Mouse (Mus musculus) urinary bladder, postnatal 14 days (tissue): ENCODE measurements around the gene Hist1h3d.
"Not testable (repeated sequence)": the region's sequence is repeated elsewhere in the genome, so short reads cannot be mapped to it uniquely, and the experiment has no call there.

Experiments
- DNase-seq: peaks from one replicate; pipeline ENCODE4 v3.0.0; 2021; ENCODE audit warnings: low spot score

Hist1h3d gene

DNA sequence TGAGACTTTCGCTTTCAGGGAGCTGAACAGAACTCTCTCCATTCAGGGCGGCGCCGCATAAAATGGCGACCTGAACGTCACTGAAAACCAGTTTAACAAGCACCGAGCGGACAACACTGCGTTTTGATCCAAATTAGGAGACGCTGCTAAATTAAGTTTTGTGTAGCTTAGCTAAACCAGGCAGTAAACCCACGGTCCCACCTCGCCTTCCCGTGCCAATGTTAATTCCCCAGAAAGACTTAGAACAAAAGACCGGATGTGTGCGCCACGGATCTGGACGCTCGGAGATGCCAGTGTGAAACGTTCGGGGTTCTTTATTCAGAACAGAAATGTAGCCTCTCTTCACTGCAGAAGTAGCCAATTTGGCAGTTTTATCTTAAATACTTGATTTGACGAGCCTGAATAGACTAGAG lies 9.5 kb downstream of the Hist1h3d start:
- peak; percentile 82 for DNase-seq

DNA sequence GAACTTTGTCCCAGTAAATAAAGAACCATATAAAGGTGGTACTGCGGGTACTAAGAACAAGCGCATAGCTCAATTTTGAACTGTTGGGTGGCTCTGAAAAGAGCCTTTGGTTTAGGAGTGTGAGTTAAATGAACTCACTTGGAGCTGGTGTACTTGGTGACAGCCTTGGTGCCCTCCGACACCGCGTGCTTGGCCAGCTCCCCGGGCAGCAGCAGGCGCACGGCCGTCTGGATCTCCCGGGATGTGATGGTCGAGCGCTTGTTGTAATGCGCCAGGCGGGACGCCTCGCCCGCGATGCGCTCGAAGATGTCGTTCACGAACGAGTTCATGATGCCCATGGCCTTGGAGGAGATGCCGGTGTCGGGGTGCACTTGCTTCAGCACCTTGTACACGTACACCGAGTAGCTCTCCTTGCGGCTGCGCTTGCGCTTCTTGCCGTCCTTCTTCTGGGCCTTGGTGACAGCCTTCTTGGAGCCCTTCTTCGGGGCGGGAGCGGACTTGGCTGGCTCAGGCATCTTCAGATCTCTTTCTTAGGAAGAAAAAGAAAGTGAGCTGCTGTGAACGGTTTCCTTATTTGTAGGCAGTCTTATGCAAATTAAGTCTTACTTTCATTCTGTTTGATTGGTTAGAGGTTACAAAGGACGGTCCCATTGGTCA lies 10.0 kb downstream of the Hist1h3d start:
- peak; percentile 69 for DNase-seq

- no peak for DNase-seq
Observed at GRCm38 (mm10) chr13:23586099-23586939, 10.8 kb downstream of the Hist1h3d start.

DNA sequence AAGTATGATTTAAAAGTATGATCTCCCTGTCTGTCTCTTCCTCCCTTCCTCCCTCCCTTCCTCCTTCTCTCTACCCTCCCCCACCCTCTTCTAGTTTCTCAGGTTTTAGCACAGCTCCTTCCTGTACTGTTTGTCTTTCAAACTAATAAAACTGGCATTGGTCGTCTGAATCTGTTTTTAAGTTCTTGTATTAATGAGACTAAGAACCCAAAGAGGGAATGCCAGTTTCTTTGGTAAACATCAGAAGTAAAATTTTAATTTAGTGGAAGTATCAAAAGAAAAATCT lies 11.3 kb downstream of the Hist1h3d start:
- DNase-seq: no peak

DNA sequence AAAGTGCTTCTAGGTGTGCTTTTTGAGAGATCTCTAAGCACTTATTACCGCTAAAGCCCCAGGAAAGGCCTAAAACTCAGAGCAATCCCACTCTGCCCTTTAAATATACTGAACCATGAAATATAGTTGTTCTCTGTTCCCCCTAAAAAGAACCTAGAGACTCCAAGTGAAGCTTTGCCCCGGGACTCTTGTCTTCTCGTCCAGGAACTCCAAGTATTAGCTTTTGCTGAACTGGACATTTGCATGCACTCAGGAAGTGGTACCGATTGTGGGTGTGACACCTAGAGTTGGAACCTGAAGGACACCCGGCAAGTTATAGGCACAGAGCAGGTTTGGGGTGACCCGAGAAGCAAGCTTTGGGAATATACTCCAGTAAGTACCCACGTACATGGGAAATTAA lies 15.6 kb downstream of the Hist1h3d start:
- DNase-seq: no peak

DNA sequence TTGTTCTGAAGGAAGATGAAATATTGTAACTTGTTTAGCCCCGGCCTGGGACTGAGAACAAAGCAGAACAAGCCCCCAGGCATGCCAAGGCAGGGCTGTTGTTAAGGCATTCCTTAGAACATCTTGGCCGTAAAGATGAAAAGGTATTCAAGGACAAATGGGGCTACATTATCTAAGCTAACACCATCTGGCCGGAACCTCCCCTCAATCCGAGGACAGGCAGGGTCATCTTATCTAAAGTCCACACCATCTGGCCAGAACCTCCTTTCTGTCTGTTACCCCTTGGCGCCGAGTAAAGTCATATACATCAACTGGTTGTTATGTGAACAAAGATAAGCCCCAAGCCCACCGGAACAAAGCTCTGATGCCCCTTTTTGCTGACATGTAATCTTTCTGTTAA lies 16.3 kb downstream of the Hist1h3d start:
- not testable (repeated sequence) for DNase-seq

DNA sequence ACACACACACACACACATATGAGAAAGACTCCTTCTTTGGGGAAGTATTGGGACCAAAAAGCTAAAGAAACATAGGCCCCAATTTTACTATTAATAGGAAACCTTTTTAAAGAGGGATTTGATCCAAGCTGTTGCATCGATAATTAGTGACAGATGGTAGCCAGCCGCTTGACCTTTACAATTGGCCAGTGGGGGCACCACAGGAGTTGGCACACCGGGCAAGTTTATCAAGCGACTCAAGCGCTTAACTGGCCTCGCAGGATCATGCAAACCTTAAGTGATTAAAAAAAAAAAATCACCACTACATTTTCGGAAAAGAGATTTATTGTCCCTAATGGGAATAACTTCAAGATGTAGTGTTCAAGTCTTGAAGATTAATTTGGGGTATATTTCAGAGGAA lies 17.1 kb downstream of the Hist1h3d start:
- DNase-seq: no peak

- DNase-seq: peak; percentile 23
Observed at GRCm38 (mm10) chr13:23593051-23593770, 17.6 kb downstream of the Hist1h3d start.

DNA sequence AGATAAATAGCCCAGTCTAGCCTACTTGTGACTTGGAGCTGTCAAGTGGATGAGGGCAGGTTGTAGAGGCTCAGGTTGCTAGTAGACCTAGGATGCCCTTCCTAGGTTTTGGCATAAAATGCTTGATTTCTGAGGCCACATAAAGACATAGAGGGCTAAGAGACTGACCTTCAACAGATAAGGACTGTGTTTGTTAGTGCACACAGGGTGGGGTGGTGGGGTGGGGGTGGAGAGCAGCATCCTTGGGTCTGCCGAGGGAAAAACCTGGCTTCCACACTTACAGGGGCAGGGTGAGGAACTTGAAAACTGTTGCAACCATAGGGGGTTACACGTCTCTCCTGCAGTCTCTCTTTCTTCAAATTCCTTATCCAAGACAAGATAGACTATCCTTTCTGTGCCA lies 19.6 kb downstream of the Hist1h3d start:
- no peak for DNase-seq

DNA sequence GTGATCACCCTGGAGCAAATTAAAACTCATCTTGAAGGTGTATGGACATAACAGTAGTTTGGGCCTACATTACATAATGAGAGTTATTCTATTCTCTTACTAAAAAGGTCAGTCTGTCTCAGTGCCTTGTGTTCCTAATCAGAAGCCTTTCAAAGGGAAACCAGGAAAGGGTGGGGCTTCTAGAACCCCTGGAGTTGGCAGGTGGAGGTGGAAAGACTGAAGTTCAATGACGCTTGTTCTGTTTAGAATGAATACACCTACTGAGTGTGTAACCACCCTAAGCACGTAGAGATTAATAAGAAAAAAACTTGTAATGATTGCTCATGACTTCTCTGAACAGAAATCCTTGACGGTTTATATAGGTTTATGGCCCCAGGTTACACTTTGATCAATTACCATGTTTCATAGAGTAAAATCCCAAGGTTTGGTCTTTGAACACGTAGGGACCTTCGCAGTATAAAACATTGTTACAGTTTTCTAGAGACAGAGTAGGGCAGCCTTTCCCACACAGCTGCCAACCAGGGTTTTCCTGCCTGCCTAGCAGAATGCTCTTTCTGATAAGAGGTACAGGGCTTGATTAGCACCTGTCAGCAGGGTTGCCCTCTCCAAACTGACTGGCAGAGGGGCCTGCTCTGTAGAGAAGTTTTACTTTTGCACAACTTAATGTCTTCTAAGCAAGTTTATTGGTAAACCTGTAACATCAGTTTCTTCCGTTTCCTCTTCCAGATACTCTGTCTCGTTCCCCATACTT lies 20.2 kb downstream of the Hist1h3d start:
- DNase-seq: no peak

DNA sequence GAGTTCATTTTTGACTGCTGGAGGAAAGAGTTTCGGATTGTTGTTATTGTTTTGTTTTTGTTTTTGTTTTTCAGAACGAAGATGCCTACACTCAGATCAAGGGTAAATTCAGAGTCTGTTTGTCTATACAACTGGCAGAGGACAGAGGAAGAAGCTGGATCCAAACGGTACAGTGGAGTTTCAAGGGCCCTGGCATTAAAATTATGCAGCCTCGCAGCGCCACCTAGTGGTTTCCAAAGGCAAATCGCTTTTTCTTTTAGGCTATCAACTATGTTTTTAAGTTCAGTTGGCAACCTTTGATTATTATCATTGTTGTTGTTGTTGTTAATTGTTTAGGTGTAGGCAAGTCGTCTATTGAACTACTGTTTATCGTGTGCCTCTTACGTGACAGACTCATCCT lies 22.4 kb downstream of the Hist1h3d start:
- peak; percentile 81 for DNase-seq

DNA sequence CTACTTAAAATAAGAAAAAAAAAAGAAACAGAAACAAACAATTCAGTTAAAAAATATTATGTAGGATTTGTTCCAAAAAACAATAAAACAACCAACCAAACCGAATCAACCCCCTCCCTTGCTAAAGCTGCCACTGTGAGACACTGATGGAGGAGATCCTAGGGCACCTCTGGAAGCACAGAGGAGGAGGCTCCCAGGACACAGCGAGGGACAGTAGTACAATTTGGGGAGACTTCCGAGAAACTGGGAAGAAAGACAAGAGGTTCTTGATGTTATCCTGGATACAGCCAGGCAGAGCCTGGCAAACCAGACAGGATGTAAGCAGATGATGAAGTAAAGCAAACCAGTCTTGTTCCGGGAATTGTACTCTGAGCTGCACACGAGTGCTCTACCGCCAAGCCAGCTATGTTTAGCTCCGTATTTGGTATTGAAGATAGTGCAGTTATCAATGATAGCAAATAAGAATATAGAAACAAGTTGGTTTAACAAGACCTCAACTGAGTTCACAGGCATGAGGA lies 27.7 kb downstream of the Hist1h3d start:
- DNase-seq: no peak

DNA sequence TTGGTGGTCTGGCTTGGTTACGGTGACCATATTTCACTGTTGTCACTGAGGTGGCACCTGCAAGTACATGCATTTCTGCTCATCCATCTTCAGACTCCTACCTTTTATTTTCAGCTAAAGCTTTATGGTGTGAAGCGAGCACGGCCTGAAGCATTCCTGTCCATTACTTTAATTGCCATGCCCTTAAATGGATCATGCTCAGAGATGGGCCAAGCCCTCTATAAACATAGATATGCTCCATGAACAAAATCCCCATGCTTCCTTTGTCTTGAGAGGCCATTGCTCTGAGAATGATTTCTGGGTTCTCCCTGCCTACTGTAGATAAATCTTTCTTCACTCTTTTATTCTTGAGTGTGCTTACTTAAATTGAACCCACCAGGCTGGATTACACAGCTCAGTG lies 28.9 kb downstream of the Hist1h3d start:
- DNase-seq: no peak

DNA sequence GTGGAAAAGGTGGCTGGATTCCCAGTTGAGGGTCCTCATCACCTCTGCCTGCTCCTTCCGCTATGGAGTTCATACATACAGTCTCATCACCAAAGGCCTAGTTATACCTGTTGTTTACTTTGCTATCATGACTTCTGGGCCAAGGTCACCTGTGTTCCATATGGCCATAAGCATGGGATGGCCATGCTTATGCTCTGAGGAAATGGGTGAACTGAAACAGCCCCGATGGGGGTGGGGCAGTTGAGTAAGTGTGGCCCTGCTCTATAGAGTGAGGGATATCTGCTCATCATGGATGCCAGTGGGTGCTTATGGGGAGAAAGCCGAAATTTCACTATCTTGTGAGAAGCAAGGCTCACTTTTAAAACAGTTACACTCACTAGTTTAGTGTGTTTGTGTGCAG lies 29.5 kb downstream of the Hist1h3d start:
- no peak for DNase-seq

DNA sequence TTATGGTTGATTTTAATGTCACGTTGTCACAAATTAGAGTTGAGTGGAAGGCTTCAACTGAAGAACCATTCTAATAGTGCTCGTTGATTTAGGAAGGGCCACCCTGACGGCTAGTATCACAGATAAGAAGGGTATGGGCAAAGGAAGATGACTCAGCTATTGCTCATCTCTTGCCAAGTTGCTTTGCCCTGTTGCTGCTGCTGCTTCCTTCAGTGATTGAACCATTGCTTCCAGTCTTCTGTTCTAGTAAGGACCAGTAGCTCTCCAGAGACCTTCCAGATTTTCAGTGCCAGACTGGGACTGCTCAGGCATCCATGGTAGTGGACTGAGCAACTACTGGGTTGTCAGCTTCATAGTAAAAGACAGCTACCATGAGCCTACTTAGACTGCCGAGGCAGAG lies 33.6 kb downstream of the Hist1h3d start:
- no peak for DNase-seq

- DNase-seq: no peak
Observed at GRCm38 (mm10) chr13:23609844-23610243, 34.3 kb downstream of the Hist1h3d start.

GRCm38 (mm10) chr13:23610393-23610792 lies 34.8 kb downstream of the Hist1h3d start:
- DNase-seq: no peak

GRCm38 (mm10) chr13:23611638-23612037 lies 36.1 kb downstream of the Hist1h3d start:
- no peak for DNase-seq

DNA sequence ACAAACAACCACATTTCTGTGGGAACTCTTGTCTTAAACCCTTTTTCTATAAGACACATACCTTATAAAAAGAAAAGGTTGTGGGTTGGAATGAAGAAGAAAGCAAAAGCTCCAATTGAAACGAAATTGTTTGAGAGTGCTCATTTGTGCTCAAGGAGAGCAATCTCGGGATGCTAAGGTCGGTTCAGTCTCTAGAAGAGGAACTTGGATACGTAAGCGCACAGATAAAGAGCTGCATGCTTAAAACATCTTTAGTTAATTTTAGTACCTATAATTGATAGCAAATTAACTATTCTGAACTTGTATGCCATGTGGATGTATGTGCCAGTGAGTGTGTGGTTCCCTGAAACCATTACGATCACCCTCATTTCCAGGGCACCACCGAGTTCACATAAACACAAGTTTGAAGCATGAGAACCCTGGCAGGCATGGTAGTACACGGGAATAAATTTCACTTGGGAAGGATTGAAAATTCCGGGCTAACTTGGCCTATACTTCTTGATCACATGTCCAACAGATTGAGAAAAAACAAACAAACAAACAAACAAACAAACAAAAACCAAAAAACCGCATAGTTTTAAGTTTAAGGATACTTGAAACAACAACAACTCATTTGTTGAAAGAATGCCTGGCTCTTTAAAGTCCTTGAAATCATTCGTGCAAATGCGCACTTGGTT lies 44.6 kb downstream of the Hist1h3d start:
- no peak for DNase-seq

- peak; percentile 65 for DNase-seq
Observed at GRCm38 (mm10) chr13:23620733-23621531, 45.4 kb downstream of the Hist1h3d start, which contains the start of gene Hist1h2be. Hist1h2be (minus strand) TSS chr13:23621124.
